Mouse (Mus musculus) thymus, postnatal 0 days (tissue): ENCODE data around the gene Pak4. TPM values are rescaled to one million over a fixed set of nuclear protein-coding genes. Genes with fewer than 3 reads are reported as not detected.
"Not testable (repeated sequence)": the region's sequence is repeated elsewhere in the genome, so short reads cannot be mapped to it uniquely, and the experiment has no call there.

ENCODE experiments used
- DNase-seq: peaks from one replicate; pipeline ENCODE4 v3.0.0-alpha.2; 2015; ENCODE audit warnings: low spot score
- microRNA-seq: library from miRNA; unstranded; fragments of <30 nt; microRNA quantifications from one replicate; pipeline ENCODE4, GENCODE M21; 2016; ENCODE audit warnings: borderline number of aligned reads
- polyA plus RNA-seq: library from polyadenylated mRNA; unstranded; fragments of >200 nt; fragmentation: Nextera tagmentation; extraction: Ambion mirVana; gene quantifications from 2 replicates; pipeline ENCODE4 v1.2.1, GENCODE M21; 2015

The Pak4 gene
- polyA plus RNA-seq, 1 experiment from 2014 or later: 20.3 TPM

- DNase-seq: not testable (repeated sequence)
These were observed 87.5 kb downstream of the Pak4 start, which contains the start of gene Ifnl2 for GRCm38 (mm10) chr7:28510405-28510974. Gene Ifnl2, minus strand, starts transcription at chr7:28510455.

GRCm38 (mm10) chr7:28509121-28509520 is 88.9 kb downstream of the Pak4 start:
- DNase-seq: not testable (repeated sequence)

Small RNA genes within 50 kb of the gene (microRNA-seq; reads per million reads assigned to microRNA genes)
- 1.2 reads per million for gene Mir7049

Other genes with a start within 250 kb of the Pak4 start
- 1,689 and 1,723 TPM in 2 replicates for gene Rps16, start 247.5 kb downstream of the Pak4 start, polyA plus RNA-seq
- 35.4 and 49.6 TPM in 2 replicates for gene Plekhg2, start 225.6 kb downstream of the Pak4 start, polyA plus RNA-seq
- 70.6 and 72.0 TPM in 2 replicates for gene Zfp36, start 217.9 kb downstream of the Pak4 start, polyA plus RNA-seq
- 42.0 and 42.5 TPM in 2 replicates for gene Med29, start 205.5 kb downstream of the Pak4 start, polyA plus RNA-seq
- gene Paf1, start 205.2 kb downstream of the Pak4 start, polyA plus RNA-seq: 59.3 and 64.0 TPM in 2 replicates
- gene Gmfg, start 160.7 kb downstream of the Pak4 start, polyA plus RNA-seq: 777 and 920 TPM in 2 replicates
- gene Lrfn1, start 146.2 kb downstream of the Pak4 start, polyA plus RNA-seq: 0.86 and 1.1 TPM in 2 replicates
- gene Ifnl2, start 87.7 kb downstream of the Pak4 start, polyA plus RNA-seq: 0.30 TPM in 1 of 2 replicates, not detected in the other
- gene Ifnl3, start 75.3 kb downstream of the Pak4 start, polyA plus RNA-seq: 0.26 and 0.34 TPM in 2 replicates
- gene Sycn, start 57.3 kb downstream of the Pak4 start, polyA plus RNA-seq: 0.27 and 1.1 TPM in 2 replicates
- gene Nccrp1, start 50.9 kb downstream of the Pak4 start, polyA plus RNA-seq: 0.27 and 0.64 TPM in 2 replicates
- 10.5 and 10.9 TPM in 2 replicates for gene Samd4b, start within 50 bp of the Pak4 start, polyA plus RNA-seq
- gene Acp7, start 33.1 kb upstream of the Pak4 start, polyA plus RNA-seq: 0.06 and 0.07 TPM in 2 replicates
- 15.7 and 16.3 TPM in 2 replicates for gene Fbxo27, start 94.7 kb upstream of the Pak4 start, polyA plus RNA-seq
- gene Fbxo17, start 118.6 kb upstream of the Pak4 start, polyA plus RNA-seq: 3.8 and 6.3 TPM in 2 replicates
- gene Mrps12, start 143.6 kb upstream of the Pak4 start, polyA plus RNA-seq: 169 and 190 TPM in 2 replicates
- gene Sars2, start 143.8 kb upstream of the Pak4 start, polyA plus RNA-seq: 22.5 and 25.3 TPM in 2 replicates
- gene Ccer2, start 158.0 kb upstream of the Pak4 start, polyA plus RNA-seq: 0.26 and 0.45 TPM in 2 replicates
- 57.2 and 63.9 TPM in 2 replicates for gene Sirt2, start 168.6 kb upstream of the Pak4 start, polyA plus RNA-seq
- gene Nfkbib, start 169.3 kb upstream of the Pak4 start, polyA plus RNA-seq: 70.0 and 74.9 TPM in 2 replicates
- 75.9 and 105 TPM in 2 replicates for gene Rinl, start 190.8 kb upstream of the Pak4 start, polyA plus RNA-seq
- 285 and 358 TPM in 2 replicates for gene Hnrnpl, start 210.4 kb upstream of the Pak4 start, polyA plus RNA-seq
- gene Ech1, start 227.0 kb upstream of the Pak4 start, polyA plus RNA-seq: 167 and 184 TPM in 2 replicates
- 10.1 and 12.0 TPM in 2 replicates for gene Lgals4, start 235.7 kb upstream of the Pak4 start, polyA plus RNA-seq